Mouse (Mus musculus) lung, adult 10 weeks (tissue): Measurements from ENCODE around the gene Mroh2b. TPM values are rescaled to one million over a fixed set of nuclear protein-coding genes. Genes with fewer than 3 reads are reported as not detected.

Experiments
- polyA plus RNA-seq: library from polyadenylated mRNA; stranded (reverse); fragments of 350-450 nt; fragmentation: Illumina TruSeq; extraction: RNeasy Lipid Tissue Mini Kit (QIAGEN cat#74804); gene quantifications from one replicate; pipeline ENCODE4 v1.2.3, GENCODE M21; 2014; ENCODE audit warnings: low read depth, low replicate concordance; ENCODE audit not compliant: insufficient read depth

Gene Mroh2b
- not detected for polyA plus RNA-seq

DNA sequence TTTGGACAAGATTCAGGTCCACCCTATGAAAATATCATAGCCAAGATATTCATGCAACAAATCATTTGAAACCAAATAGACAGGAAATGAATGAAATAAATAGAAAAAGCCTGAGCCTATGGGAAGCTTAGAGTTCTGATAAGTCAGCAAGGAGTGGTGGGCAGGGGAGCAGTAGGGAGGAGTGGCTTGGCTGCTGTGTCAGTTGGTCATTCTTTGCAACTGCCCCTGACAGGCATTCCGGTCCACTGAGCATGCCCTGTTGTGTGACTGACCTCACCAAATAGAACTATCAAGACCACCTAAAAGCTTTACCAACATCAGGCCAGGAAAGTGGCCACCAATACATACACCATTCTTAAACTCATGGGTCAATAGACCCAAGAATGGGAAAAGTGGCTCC is at the start of gene Mroh2b:
TSS of gene Mroh2b (plus strand) at position 301 of the 400 bp plus-strand sequence.

Other genes starting within 250 kb of the Mroh2b start
- 17.5 TPM for gene C6, start 171.6 kb upstream of the Mroh2b start, polyA plus RNA-seq
- 34.4 TPM for gene C7, start 165.0 kb downstream of the Mroh2b start, polyA plus RNA-seq
- 2.2 TPM for gene Card6, start 209.8 kb downstream of the Mroh2b start, polyA plus RNA-seq
- 1,163 TPM for gene Rpl37, start 217.9 kb downstream of the Mroh2b start, polyA plus RNA-seq
- 11.5 TPM for gene Prkaa1, start 245.1 kb downstream of the Mroh2b start, polyA plus RNA-seq